Mouse (Mus musculus) stomach, embryonic 15.5 days (tissue): ENCODE measurements around the gene Ppp2ca. TPM values are rescaled to one million over a fixed set of nuclear protein-coding genes. Genes with fewer than 3 reads are reported as not detected.
"Not testable (repeated sequence)": the region's sequence is repeated elsewhere in the genome, so short reads cannot be mapped to it uniquely, and the experiment has no call there.

Experiments
- ATAC-seq: fragments of 200-750 bp; cut with Nextera tagmentation; 2 replicates; pipeline ENCODE4 v1.8.0; 2017; ENCODE audit warnings: low read depth, moderate number of reproducible peaks, moderate TSS enrichment; ENCODE audit not compliant: insufficient read depth, low FRiP score
- H3K27ac ChIP-seq: fragments of 300-500 bp; sonication (generic); 2 replicates; pipeline ENCODE4 v1.5.1; 2015; ENCODE audit warnings: mild to moderate bottlenecking, inconsistent platforms
- H3K27me3 ChIP-seq: fragments of 300-500 bp; sonication (generic); replicated peaks from 2 replicates; pipeline ENCODE4 v1.6.1; 2015; ENCODE audit warnings: inconsistent platforms
- H3K36me3 ChIP-seq: fragments of 300-500 bp; sonication (generic); 2 replicates; pipeline ENCODE4 v1.6.1; 2015; ENCODE audit warnings: inconsistent platforms
- H3K4me1 ChIP-seq: fragments of 300-500 bp; sonication (generic); 2 replicates; pipeline ENCODE4 v1.6.1; 2015; ENCODE audit warnings: inconsistent platforms
- H3K4me2 ChIP-seq: fragments of 300-500 bp; sonication (generic); 2 replicates; pipeline ENCODE4 v1.6.1; 2015; ENCODE audit warnings: mild to moderate bottlenecking, inconsistent platforms
- H3K4me3 ChIP-seq: fragments of 300-500 bp; sonication (generic); replicated peaks from 2 replicates; pipeline ENCODE4 v1.5.1; 2015; ENCODE audit warnings: inconsistent platforms
- H3K9ac ChIP-seq: fragments of 300-500 bp; sonication (generic); 2 replicates; pipeline ENCODE4 v1.6.1; 2015; ENCODE audit warnings: inconsistent platforms
- H3K9me3 ChIP-seq: fragments of 300-500 bp; sonication (generic); 2 replicates; pipeline ENCODE4 v1.6.1; 2016; ENCODE audit warnings: inconsistent platforms
- WGBS: fragments of 180-500 bp; shearing (Covaris S2); methylation state at CpG from one replicate; pipeline ENCODE4 v1.1.7; 2015; 5-methylcytosine and 5-hydroxymethylcytosine counted together
- polyA plus RNA-seq: library from polyadenylated mRNA; unstranded; fragments of >200 nt; fragmentation: Nextera tagmentation; extraction: Ambion mirVana; gene quantifications from 2 replicates; pipeline ENCODE4 v1.2.1, GENCODE M21; 2015

The Ppp2ca gene
- polyA plus RNA-seq, 1 experiment from 2014 or later = 71.3 TPM

DNA sequence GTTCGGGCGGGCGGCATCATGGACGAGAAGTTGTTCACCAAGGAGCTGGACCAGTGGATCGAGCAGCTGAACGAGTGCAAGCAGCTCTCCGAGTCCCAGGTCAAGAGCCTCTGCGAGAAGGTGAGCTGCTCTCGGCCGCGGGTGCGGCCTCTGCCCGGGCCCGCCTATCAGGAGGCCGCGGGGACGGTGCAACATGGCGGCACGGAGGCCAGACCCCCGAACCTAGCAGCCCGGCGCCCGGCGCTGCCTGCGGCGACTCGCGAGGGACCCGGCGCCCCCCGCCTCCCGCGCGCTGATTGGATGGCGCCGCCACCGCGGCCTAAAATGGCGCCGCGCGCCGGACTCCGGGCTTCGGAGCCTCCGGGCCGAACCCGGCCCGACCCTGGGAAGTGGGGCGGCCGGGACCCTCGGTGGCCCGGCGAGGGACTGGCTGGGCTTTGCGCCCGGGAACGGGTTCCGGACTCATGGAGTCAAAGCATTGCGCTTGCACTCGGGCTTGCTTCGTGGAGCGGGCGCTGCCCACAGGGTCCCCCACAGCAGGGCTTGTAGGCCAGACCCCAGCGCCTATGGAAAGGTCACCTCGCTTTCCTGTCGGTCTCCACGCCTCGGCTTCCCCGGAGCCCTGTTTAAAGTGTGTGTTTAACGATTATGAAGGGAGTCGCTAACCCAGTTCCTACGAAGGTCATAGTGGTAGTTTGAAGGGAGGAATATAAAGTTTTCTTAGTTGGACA is 715 bp downstream of the Ppp2ca start:
- Histone ChIP-seq H3K27me3 (no peaks in the 10 kb centered on the region), H3K4me3 (peak overlapping the region; percentile 99), H3K36me3 (no peaks in the 10 kb centered on the region), H3K27ac (peak overlapping the region; percentile 100), H3K9me3 (no peaks in the 10 kb centered on the region), H3K9ac (peak overlapping the region; percentile 100), H3K4me1 (peaks cover 29% of the 10 kb centered on the region), H3K4me2 (peak overlapping the region; percentile 71)
- WGBS = under 1% methylated on average over 72 of the region's 72 CpGs
- peak; percentile 67 for ATAC-seq

DNA sequence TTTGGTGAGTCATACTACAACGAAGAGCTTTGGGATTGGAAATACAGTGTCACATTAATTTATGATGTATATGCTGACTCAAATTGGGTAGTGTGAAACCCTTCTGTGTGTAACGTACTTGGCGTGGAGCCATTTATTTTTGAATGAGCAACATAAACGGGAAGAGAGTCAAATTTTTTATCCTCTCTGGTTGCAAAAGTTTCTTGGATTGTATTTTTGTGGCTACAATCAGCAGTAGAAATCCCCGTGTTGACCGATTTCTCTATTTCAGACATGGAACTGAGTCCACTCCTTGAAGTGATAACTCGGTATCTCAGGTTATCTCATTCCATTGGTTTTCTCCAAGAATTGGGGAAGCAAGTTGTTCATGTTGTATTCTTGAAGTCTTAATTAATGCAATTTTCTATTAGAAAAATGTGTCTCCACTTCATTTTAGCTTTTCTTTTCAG is 1.3 kb downstream of the Ppp2ca start:
- peaks cover 32% of the 10 kb centered on the region for H3K4me1 ChIP-seq
- 4% methylated on average over 7 of the region's 7 CpGs for WGBS
- no peaks in the 10 kb centered on the region for H3K9me3 ChIP-seq
- H3K36me3 ChIP-seq = no peaks in the 10 kb centered on the region
- peak overlapping the region; percentile 99 for H3K4me3 ChIP-seq
- H3K4me2 ChIP-seq = peak overlapping the region; percentile 71
- peak overlapping the region; percentile 100 for H3K27ac ChIP-seq
- H3K9ac ChIP-seq = peak overlapping the region; percentile 100
- ATAC-seq = no peak
- no peaks in the 10 kb centered on the region for H3K27me3 ChIP-seq

DNA sequence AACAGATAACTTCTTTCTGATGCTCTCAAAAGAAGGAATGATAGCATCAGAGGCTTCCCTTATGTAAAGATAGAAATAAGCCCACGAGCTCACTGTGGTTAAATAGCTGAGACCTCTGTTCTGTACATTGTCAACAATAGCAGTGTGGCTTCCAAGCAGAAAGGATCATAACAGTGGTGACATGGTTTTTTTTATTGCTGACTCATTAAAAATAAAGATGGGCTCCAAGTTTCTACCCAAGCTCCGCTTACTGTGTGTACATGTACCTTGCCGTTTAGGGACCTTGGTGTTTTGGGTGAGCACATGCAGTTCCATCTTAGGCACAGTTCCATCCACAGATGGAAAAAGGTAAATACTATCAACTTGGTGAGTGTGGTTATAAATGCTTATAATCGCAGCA is 4.5 kb downstream of the Ppp2ca start:
- Histone ChIP-seq H3K9me3 (no peaks in the 10 kb centered on the region), H3K27ac (no peak overlapping the region), H3K27me3 (no peaks in the 10 kb centered on the region), H3K4me1 (peaks cover 26% of the 10 kb centered on the region), H3K9ac (no peak overlapping the region), H3K36me3 (no peaks in the 10 kb centered on the region), H3K4me2 (no peak overlapping the region), H3K4me3 (no peak overlapping the region)
- ATAC-seq = no peak
- WGBS = 72% methylated on average over 4 of the region's 4 CpGs

DNA sequence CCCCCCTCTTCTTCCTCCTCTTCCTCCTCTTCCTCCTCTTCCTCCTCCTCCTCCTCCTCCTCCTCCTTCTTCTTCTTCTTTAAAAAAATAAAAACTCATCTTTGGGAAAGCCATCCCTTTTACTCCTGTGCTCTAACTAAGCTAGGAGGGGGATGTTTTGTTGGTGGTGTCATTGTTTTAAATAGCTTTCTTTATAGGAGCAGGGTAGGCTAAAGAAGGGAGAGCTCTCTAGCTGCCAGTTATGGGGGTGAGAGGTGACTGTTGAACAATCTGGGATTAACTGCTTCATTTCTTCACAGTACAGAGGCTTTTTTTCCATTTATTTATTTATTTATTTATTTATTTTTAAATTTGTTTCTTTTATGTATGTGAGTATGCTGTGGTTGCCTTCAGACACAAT is 7.0 kb downstream of the Ppp2ca start:
- H3K36me3 ChIP-seq = no peaks in the 10 kb centered on the region
- ATAC-seq = no peak
- no peaks in the 10 kb centered on the region for H3K27me3 ChIP-seq
- H3K9me3 ChIP-seq = no peaks in the 10 kb centered on the region
- no peak overlapping the region for H3K27ac ChIP-seq
- H3K4me2 ChIP-seq = no peak overlapping the region
- no peak overlapping the region for H3K9ac ChIP-seq
- peaks cover 20% of the 10 kb centered on the region for H3K4me1 ChIP-seq
- no peak overlapping the region for H3K4me3 ChIP-seq

DNA sequence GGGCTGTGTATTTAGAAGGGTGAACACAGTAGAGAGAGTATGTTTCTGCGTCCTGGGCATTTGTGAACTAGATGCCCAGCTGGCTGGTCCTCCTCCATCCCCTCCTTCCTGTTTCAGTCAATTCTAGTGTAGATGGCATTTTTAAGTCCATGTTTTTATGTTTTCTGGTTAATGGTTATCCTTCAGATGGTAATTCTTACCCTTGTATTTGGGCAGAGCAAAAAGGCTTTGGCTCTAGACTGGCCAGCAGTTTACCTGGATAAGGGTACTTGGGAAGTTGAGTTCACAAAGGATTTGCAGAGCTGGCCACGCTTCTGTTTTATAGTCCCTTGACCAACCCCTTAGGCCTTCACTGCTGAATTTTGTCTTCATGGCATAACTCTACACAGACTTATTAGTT is 7.6 kb downstream of the Ppp2ca start:
- no peaks in the 10 kb centered on the region for H3K9me3 ChIP-seq
- no peaks in the 10 kb centered on the region for H3K36me3 ChIP-seq
- no peaks in the 10 kb centered on the region for H3K27me3 ChIP-seq
- no peak overlapping the region for H3K27ac ChIP-seq
- 83% methylated on average over 2 of the region's 2 CpGs for WGBS
- H3K4me3 ChIP-seq = no peak overlapping the region
- H3K4me1 ChIP-seq = peaks cover 18% of the 10 kb centered on the region
- no peak overlapping the region for H3K4me2 ChIP-seq
- H3K9ac ChIP-seq = no peak overlapping the region
- no peak for ATAC-seq

DNA sequence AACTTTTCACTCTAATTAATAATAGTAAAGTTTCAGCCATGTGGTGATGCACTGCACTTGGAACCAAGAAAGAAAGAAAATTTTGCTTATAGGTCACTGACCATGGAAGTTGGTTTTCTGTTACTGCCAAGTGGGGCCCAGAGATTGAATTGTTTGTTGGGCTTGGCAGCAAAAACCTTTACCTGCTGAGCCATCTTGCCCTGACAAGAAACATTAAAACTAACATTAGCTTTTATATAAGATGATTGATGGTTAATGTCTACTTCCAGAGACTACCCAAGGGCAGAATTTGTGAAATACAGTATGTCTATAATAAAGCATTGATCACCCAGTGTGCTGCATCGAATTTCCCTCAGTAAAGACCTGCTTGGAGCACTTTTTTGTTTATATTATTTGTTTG is 8.0 kb downstream of the Ppp2ca start:
- ATAC-seq = no peak
- Histone ChIP-seq H3K4me2 (no peak overlapping the region), H3K9me3 (no peaks in the 10 kb centered on the region), H3K27ac (no peak overlapping the region), H3K4me1 (peaks cover 14% of the 10 kb centered on the region), H3K9ac (no peak overlapping the region), H3K36me3 (no peaks in the 10 kb centered on the region), H3K27me3 (no peaks in the 10 kb centered on the region), H3K4me3 (no peak overlapping the region)
- WGBS = 87% methylated on average over 1 of the region's 1 CpGs

DNA sequence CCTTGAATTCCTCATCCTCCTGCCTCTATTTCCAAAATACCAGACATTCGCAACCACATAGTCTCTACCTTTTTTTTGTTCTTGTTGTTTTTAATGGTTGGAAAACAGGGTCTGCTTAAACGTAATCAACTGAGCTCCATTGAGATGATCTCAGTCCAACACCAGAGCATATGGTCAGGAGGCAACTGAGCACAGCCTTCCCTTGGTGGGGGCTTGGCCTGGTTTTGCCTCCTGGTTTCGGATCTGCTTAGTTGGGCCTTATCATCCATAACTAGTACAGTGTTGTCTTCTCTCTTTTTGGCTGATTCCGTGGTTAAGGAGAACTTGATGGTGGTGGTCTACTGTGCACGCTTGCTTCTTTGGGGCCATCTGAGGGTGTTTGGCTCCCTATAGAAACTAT is 10.3 kb downstream of the Ppp2ca start:
- no peaks in the 10 kb centered on the region for H3K9me3 ChIP-seq
- 86% methylated on average over 5 of the region's 5 CpGs for WGBS
- H3K4me2 ChIP-seq = no peak overlapping the region
- peaks cover 8% of the 10 kb centered on the region; the same call in 1 of the 2 replicates for H3K4me1 ChIP-seq
- no peak overlapping the region for H3K27ac ChIP-seq
- ATAC-seq = no peak
- H3K27me3 ChIP-seq = no peaks in the 10 kb centered on the region
- no peak overlapping the region for H3K4me3 ChIP-seq
- no peak overlapping the region for H3K9ac ChIP-seq
- H3K36me3 ChIP-seq = no peaks in the 10 kb centered on the region

DNA sequence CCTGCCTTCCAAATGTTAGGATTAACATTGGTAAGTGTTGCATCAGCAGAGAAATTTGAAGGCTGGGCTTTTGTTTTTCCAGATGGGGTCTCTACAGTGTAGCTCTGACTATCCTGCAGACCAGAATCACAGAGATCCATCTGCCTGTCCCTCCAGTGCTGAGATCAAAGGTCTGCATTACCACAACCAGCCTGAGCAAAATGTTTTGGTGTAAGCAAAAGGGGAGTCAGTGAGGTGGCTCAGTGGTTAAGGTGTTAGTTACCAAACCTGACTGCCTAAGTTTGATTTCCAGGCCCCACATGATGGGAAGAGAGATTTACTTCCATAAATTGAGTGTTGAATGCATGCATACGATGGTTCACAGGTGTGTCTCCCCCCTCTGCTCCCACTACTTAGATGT is 10.9 kb downstream of the Ppp2ca start:
- Histone ChIP-seq H3K4me2 (no peak overlapping the region), H3K4me3 (no peak overlapping the region), H3K4me1 (peaks cover 5% of the 10 kb centered on the region; the same call in 1 of the 2 replicates), H3K27ac (no peak overlapping the region), H3K9ac (no peak overlapping the region), H3K9me3 (no peaks in the 10 kb centered on the region), H3K27me3 (no peaks in the 10 kb centered on the region), H3K36me3 (peaks cover 4% of the 10 kb centered on the region; the same call in 1 of the 2 replicates)
- 69% methylated on average over 1 of the region's 1 CpGs for WGBS
- no peak for ATAC-seq

DNA sequence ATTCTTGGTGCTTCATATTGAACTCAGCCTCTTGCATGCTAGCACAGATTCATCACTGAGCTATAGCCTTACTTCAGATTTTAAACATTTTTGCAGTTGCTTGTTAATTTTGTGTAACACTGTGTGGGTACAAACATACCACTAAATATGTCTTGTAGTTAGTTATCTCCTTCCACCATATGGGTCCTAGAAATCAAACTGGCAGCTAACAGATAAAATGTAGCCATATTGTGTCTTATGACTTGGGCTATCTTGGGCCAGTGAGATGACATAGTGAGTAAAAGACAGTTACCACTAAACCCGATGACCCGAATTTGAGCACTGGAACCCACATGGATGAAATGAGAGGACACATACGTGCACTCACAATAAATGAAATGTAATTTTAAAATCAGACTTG is 17.0 kb downstream of the Ppp2ca start:
- H3K36me3 ChIP-seq = peaks cover 49% of the 10 kb centered on the region
- H3K4me2 ChIP-seq = no peak overlapping the region
- no peak; the same call in 1 of the 2 replicates for ATAC-seq
- no peak overlapping the region for H3K4me3 ChIP-seq
- H3K4me1 ChIP-seq = no peaks in the 10 kb centered on the region
- H3K9me3 ChIP-seq = no peaks in the 10 kb centered on the region
- H3K27ac ChIP-seq = no peak overlapping the region
- H3K9ac ChIP-seq = no peak overlapping the region
- WGBS = 88% methylated on average over 3 of the region's 3 CpGs
- H3K27me3 ChIP-seq = no peaks in the 10 kb centered on the region

DNA sequence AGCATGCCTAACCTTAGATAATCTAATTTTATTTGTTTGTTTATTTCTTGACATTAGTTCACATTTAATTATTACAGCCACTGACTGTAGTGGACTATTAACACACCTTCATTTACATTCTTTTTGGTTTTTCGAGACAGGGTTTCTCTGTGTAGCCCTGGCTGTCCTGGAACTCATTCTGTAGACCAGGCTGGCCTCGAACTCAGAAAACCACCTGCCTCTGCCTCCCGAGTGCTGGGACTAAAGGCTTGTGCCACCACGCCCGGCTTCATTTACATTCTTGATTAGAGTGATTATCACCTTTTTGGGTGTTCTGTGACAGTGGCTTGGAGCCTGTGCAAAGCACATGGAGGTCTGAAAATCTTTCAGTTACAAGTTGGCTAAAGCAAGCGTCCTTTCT is 17.6 kb downstream of the Ppp2ca start:
- H3K4me2 ChIP-seq, H3K27me3 ChIP-seq, H3K9ac ChIP-seq, H3K27ac ChIP-seq, H3K4me3 ChIP-seq, H3K9me3 ChIP-seq, ATAC-seq, H3K4me1 ChIP-seq: not testable (repeated sequence)
- WGBS = 87% methylated on average over 6 of the region's 6 CpGs
- peaks cover 52% of the 10 kb centered on the region for H3K36me3 ChIP-seq

DNA sequence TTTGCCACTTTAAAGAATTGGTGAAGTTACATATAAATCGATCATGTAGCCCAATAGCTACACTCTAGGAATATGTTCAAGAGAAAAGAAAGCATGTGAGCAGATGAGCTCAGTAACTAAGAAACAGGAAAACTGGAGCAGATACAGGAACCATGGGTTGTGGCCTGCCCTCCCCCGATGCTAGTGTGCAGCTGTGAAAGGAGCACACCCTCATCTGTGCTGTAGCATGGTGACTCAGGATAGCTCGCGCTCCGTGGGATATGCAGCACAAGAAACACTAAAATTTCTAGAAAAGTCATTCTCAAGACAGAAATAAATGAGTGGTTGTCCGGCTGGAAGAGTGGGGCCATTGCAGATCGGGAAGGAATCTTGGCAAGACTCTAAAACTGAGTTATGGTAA is 18.7 kb downstream of the Ppp2ca start:
- no peak overlapping the region for H3K27ac ChIP-seq
- H3K4me2 ChIP-seq = no peak overlapping the region
- H3K27me3 ChIP-seq = no peaks in the 10 kb centered on the region
- no peaks in the 10 kb centered on the region for H3K4me1 ChIP-seq
- no peak for ATAC-seq
- WGBS = 95% methylated on average over 7 of the region's 7 CpGs
- H3K9ac ChIP-seq = no peak overlapping the region
- H3K9me3 ChIP-seq = no peaks in the 10 kb centered on the region
- no peak overlapping the region for H3K4me3 ChIP-seq
- H3K36me3 ChIP-seq = peaks cover 59% of the 10 kb centered on the region

DNA sequence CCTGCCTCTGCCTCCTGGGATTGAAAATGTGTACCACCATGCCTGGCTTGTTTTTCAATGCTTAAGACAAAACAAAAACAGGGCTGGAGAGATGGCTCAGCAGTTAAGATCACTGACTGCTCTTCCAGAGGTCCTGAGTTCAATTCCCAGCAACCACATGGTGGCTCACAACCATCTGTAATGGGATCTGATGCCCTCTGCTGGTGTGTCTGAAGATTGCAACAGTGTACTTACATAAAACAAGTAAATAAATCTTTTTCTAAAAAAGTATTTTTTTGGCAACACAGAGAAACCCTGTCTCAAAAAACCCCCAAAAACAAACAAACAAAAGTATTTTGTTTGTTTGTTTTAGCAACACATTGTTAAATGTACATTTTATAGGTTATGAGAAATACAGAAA is 21.9 kb downstream of the Ppp2ca start:
- H3K27me3 ChIP-seq, H3K9me3 ChIP-seq, H3K9ac ChIP-seq, H3K4me2 ChIP-seq, H3K4me1 ChIP-seq, H3K27ac ChIP-seq, ATAC-seq, H3K4me3 ChIP-seq: not testable (repeated sequence)
- peaks cover 67% of the 10 kb centered on the region for H3K36me3 ChIP-seq

DNA sequence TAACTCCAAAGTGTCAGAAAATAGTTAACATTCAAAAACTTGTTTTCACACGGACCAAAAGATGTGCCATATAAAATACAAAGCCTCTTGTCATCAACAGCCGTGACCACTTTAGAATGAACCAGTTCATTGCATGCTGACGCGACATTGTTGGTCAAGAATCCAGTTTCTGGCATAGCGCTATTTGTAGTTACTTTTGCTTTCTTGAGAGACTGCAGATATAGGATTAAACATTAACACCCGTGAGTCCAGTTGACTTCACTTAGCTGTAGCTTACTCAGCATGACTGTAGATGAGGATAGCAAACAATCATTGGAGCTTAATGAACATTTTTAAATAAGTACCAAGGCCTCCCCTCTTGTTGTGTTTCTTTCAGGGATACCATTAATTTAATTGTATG is 23.6 kb downstream of the Ppp2ca start:
- peaks cover 65% of the 10 kb centered on the region for H3K36me3 ChIP-seq
- H3K27ac ChIP-seq = no peak overlapping the region

More for the DNA sequence above, 23.6 kb downstream of the Ppp2ca start:
- Histone ChIP-seq H3K4me3 (no peak overlapping the region), H3K4me2 (no peak overlapping the region), H3K9ac (no peak overlapping the region), H3K4me1 (no peaks in the 10 kb centered on the region), H3K9me3 (no peaks in the 10 kb centered on the region), H3K27me3 (no peaks in the 10 kb centered on the region)
- 85% methylated on average over 6 of the region's 6 CpGs for WGBS
- no peak for ATAC-seq
